Mouse (Mus musculus) lung, postnatal 0 days (tissue): ENCODE measurements at regions not wholly inside any gene's neighbourhood (a gene's known extent, or its start where the extent isn't known, plus 50 kb on each side); places are given as distances from the start of the nearest gene placed in this dataset.

ENCODE experiments used
- CTCF ChIP-seq: IDR thresholded peaks from 2 replicates; pipeline ENCODE4 v1.5.1; 2016; ENCODE audit warnings: antibody characterized with exemption, mild to moderate bottlenecking
- EP300 ChIP-seq: IDR thresholded peaks from 2 replicates; pipeline ENCODE4 v1.6.1; 2016; ENCODE audit warnings: antibody characterized with exemption, mild to moderate bottlenecking, control low read depth

- no peak for TF ChIP-seq EP300
- TF ChIP-seq CTCF = no peak
These were observed 162.7 kb upstream of the Atp2b1 start for GRCm38 (mm10) chr10:98751376-98752058.
